Mouse (Mus musculus) brain, embryonic 18.5 days (tissue): Measurements from ENCODE around the gene Mturn.

ENCODE experiments used
- DNase-seq: peaks from one replicate; pipeline ENCODE4 v3.0.0-alpha.2; 2012; ENCODE audit warnings: low read depth, low spot score

Gene Mturn

GRCm38 (mm10) chr6:54693286-54693685 lies 11.9 kb downstream of the Mturn start:
- DNase-seq, result no peak

GRCm38 (mm10) chr6:54698691-54699476 lies 17.5 kb downstream of the Mturn start:
- no peak for DNase-seq

GRCm38 (mm10) chr6:54699477-54700056 lies 18.1 kb downstream of the Mturn start:
- no peak for DNase-seq

GRCm38 (mm10) chr6:54700516-54700915 lies 19.1 kb downstream of the Mturn start:
- no peak for DNase-seq

- no peak for DNase-seq
Measured at GRCm38 (mm10) chr6:54701901-54702300, 20.5 kb downstream of the Mturn start.

- DNase-seq, result no peak
Measured at GRCm38 (mm10) chr6:54703633-54704538, 22.5 kb downstream of the Mturn start.

GRCm38 (mm10) chr6:54704539-54704845 lies 23.1 kb downstream of the Mturn start:
- DNase-seq, result no peak

- DNase-seq, result no peak
Measured at GRCm38 (mm10) chr6:54704847-54705246, 23.4 kb downstream of the Mturn start.

- DNase-seq, result no peak
Measured at GRCm38 (mm10) chr6:54705387-54705909, 24.0 kb downstream of the Mturn start.

GRCm38 (mm10) chr6:54706099-54706498 lies 24.7 kb downstream of the Mturn start:
- DNase-seq, result no peak

GRCm38 (mm10) chr6:54706611-54707172 lies 25.3 kb downstream of the Mturn start:
- no peak for DNase-seq

- DNase-seq, result no peak
Measured at GRCm38 (mm10) chr6:54708646-54709045, 27.2 kb downstream of the Mturn start.

GRCm38 (mm10) chr6:54715697-54716096 lies 34.3 kb downstream of the Mturn start:
- no peak for DNase-seq

GRCm38 (mm10) chr6:54718779-54719685 lies 37.6 kb downstream of the Mturn start:
- DNase-seq, result no peak

GRCm38 (mm10) chr6:54719686-54720310 lies 38.4 kb downstream of the Mturn start:
- no peak for DNase-seq

- no peak for DNase-seq
Measured at GRCm38 (mm10) chr6:54720512-54721251, 39.3 kb downstream of the Mturn start.

GRCm38 (mm10) chr6:54721252-54721635 lies 39.8 kb downstream of the Mturn start:
- DNase-seq, result no peak

- no peak for DNase-seq
Measured at GRCm38 (mm10) chr6:54726309-54726708, 44.9 kb downstream of the Mturn start.

- DNase-seq, result no peak
Measured at GRCm38 (mm10) chr6:54726796-54727195, 45.4 kb downstream of the Mturn start.

- DNase-seq, result no peak
Measured at GRCm38 (mm10) chr6:54727416-54727815, 46.0 kb downstream of the Mturn start.
